Comparison of ENCODE assay signal across 7 mouse cellular contexts in the genomic region with DNA sequence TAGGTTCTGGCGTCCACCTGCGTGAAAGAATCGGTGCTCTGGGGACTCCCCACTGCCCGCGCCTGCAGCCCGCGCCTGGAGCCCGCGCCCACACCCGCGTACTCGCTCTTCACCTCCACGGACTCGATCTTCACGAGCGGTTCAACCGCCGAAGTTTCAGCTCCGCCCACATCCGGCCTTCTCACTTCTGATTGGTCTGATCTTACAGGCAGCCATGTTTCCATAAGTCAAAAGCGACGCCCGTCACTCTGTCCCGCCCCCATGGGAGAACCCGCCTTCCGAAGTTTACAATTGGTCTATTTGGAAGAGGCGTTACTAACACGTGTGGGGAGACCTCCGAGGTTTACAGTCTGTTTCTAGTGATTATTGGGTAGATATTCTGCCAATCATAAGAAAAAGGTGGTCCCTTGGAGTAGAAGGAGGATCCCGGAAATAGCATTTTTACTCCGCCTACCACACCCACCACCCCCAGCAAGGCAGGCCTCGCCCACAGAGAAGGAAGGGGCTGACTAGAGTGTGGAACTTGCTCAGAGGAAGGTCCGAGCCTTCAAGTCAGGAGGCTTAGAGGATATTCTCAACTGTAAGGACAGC. TPM values are rescaled to one million over a fixed set of nuclear protein-coding genes. Genes with fewer than 3 reads are reported as not detected.
DNase-seq lines count a peak whose midpoint lies in the region; ATAC-seq lines count a peak whose summit lies in the region.

Gene Ccdc61, minus strand, starts transcription at position 175 of the 591 bp plus-strand sequence.

- H3K4me3 ChIP-seq in embryonic facial prominence, embryonic 12.5 days: peak within 1 kb of the TSS; percentile 67
- H3K4me3 ChIP-seq in limb, embryonic 11.5 days (ENCODE audit: low read depth, low read length): peak within 1 kb of the TSS; percentile 64
- peak within 1 kb of the TSS; percentile 57 for H3K4me3 ChIP-seq in midbrain, embryonic 14.5 days (replicated peaks; ENCODE audit: low read depth, low read length)

- peak within 1 kb of the TSS; percentile 67 for H3K9ac ChIP-seq in embryonic facial prominence, embryonic 12.5 days
- peak within 1 kb of the TSS; percentile 64 for H3K9ac ChIP-seq in limb, embryonic 11.5 days (ENCODE audit: low read length)
- peak within 1 kb of the TSS; percentile 39; the same call in 1 of the 2 replicates for H3K9ac ChIP-seq in midbrain, embryonic 14.5 days (replicated peaks; ENCODE audit: low read length)

- DNase-seq in adrenal gland, postnatal 25 days: peak; percentile 92
- DNase-seq in heart, adult 11 months: peak; percentile 100
- DNase-seq in kidney, adult 18-20 months: peak; percentile 97
- peak; percentile 98 for DNase-seq in limb, embryonic 11.5 days (ENCODE audit: low spot score)
- peak; percentile 99 for DNase-seq in midbrain, embryonic 14.5 days
- DNase-seq in spleen, adult 18-20 months: peak; percentile 95 to 97

- no peak within 1 kb of the TSS for H3K27ac ChIP-seq in embryonic facial prominence, embryonic 12.5 days
- no peak within 1 kb of the TSS for H3K27ac ChIP-seq in limb, embryonic 11.5 days (replicated peaks; ENCODE audit: low read depth, low read length)
- H3K27ac ChIP-seq in midbrain, embryonic 14.5 days (replicated peaks; ENCODE audit: low read depth, low read length): no peak within 1 kb of the TSS; the same call in 1 of the 2 replicates

- peaks cover 13% of the 10 kb centered on the region for H3K4me1 ChIP-seq in embryonic facial prominence, embryonic 12.5 days
- 0 out of 2 replicates have a peak, but pooled peaks cover 3% of the 10 kb centered on the region for H3K4me1 ChIP-seq in limb, embryonic 11.5 days (ENCODE audit: control insufficient read depth, insufficient read depth, low read length)
- peaks cover 8% of the 10 kb centered on the region for H3K4me1 ChIP-seq in midbrain, embryonic 14.5 days (ENCODE audit: control insufficient read depth, insufficient read depth, low read length)

- H3K9me3 ChIP-seq in embryonic facial prominence, embryonic 12.5 days: no peaks in the 10 kb centered on the region
- no peaks in the 10 kb centered on the region for H3K9me3 ChIP-seq in limb, embryonic 11.5 days (ENCODE audit: control insufficient read depth, low read length)
- no peaks in the 10 kb centered on the region for H3K9me3 ChIP-seq in midbrain, embryonic 14.5 days (ENCODE audit: control insufficient read depth, low read length)

- WGBS in embryonic facial prominence, embryonic 12.5 days: under 1% methylated on average over 33 of the region's 33 CpGs
- WGBS in limb, embryonic 11.5 days: under 1% methylated on average over 33 of the region's 33 CpGs
- WGBS in midbrain, embryonic 14.5 days: under 1% methylated on average over 33 of the region's 33 CpGs

- ATAC-seq in embryonic facial prominence, embryonic 12.5 days (ENCODE audit: insufficient number of reproducible peaks, insufficient read depth, low FRiP score, low TSS enrichment): peak; percentile 99
- peak; percentile 100 for ATAC-seq in limb, embryonic 11.5 days (ENCODE audit: insufficient number of reproducible peaks, low FRiP score, low TSS enrichment, low read depth)
- ATAC-seq in midbrain, embryonic 14.5 days (ENCODE audit: low FRiP score, low TSS enrichment): peak; percentile 100

- no peaks in the 10 kb centered on the region for H3K27me3 ChIP-seq in embryonic facial prominence, embryonic 12.5 days
- no peaks in the 10 kb centered on the region for H3K27me3 ChIP-seq in limb, embryonic 11.5 days (ENCODE audit: control insufficient read depth, insufficient read depth, low read length)
- H3K27me3 ChIP-seq in midbrain, embryonic 14.5 days (ENCODE audit: control insufficient read depth, insufficient read depth, low read length): no peaks in the 10 kb centered on the region

- H3K4me2 ChIP-seq in embryonic facial prominence, embryonic 12.5 days (replicated peaks): peak within 1 kb of the TSS; percentile 59
- peak within 1 kb of the TSS; percentile 62 for H3K4me2 ChIP-seq in limb, embryonic 11.5 days (ENCODE audit: low read depth, severe bottlenecking)
- H3K4me2 ChIP-seq in midbrain, embryonic 14.5 days (ENCODE audit: low read length): peak within 1 kb of the TSS; percentile 77

- H3K36me3 ChIP-seq in embryonic facial prominence, embryonic 12.5 days: no peaks in the 10 kb centered on the region
- H3K36me3 ChIP-seq in limb, embryonic 11.5 days (ENCODE audit: control insufficient read depth, insufficient read depth, low read length): no peaks in the 10 kb centered on the region
- H3K36me3 ChIP-seq in midbrain, embryonic 14.5 days (ENCODE audit: control insufficient read depth, insufficient read depth, low read length): 0 out of 2 replicates have a peak, but pooled peaks cover 3% of the 10 kb centered on the region

RNA-seq across cellular contexts. Expression of gene Ccdc61, which starts in this region (rescaled TPM):
- total RNA-seq in adrenal gland, postnatal 25 days (2021): 16.5 and 20.8 TPM in 2 replicates
- 39.7 and 41.0 TPM in 2 replicates for polyA plus RNA-seq in embryonic facial prominence, embryonic 12.5 days (2016; fragmentation: Nextera tagmentation; extraction: Ambion mirVana)
- 22.5 and 23.4 TPM in 2 replicates for polyA plus RNA-seq in limb, embryonic 11.5 days (2014; fragmentation: Nextera tagmentation; extraction: Ambion mirVana)
- polyA plus RNA-seq in midbrain, embryonic 14.5 days (2014; fragmentation: Nextera tagmentation; extraction: Ambion mirVana): 16.1 and 18.5 TPM in 2 replicates
